Mouse (Mus musculus): Measurements from ENCODE around the gene Bmpr1a. TPM values are rescaled to one million over a fixed set of nuclear protein-coding genes. Genes with fewer than 3 reads are reported as not detected.
"Not testable (repeated sequence)": the region's sequence is repeated elsewhere in the genome, so short reads cannot be mapped to it uniquely, and the experiment has no call there.

Gene Bmpr1a
- total RNA-seq, 2 experiments from 2014 or later: 46.3 to 47.4 TPM

- DNase-seq (ENCODE audit: low spot score): no peak
These were observed 51.3 kb downstream of the Bmpr1a start for GRCm38 (mm10) chr14:34451872-34452271.

GRCm38 (mm10) chr14:34450451-34450850, 52.7 kb downstream of the Bmpr1a start:
- DNase-seq (ENCODE audit: low spot score): no peak

GRCm38 (mm10) chr14:34449807-34450206, 53.3 kb downstream of the Bmpr1a start:
- no peak for DNase-seq (ENCODE audit: low spot score)

- no peak for DNase-seq (ENCODE audit: low spot score)
These were observed 54.7 kb downstream of the Bmpr1a start for GRCm38 (mm10) chr14:34448398-34448797.

- DNase-seq (ENCODE audit: low spot score): no peak
These were observed 55.5 kb downstream of the Bmpr1a start for GRCm38 (mm10) chr14:34447659-34448058.

GRCm38 (mm10) chr14:34446624-34447023, 56.5 kb downstream of the Bmpr1a start:
- no peak for DNase-seq (ENCODE audit: low spot score)

- no peak for DNase-seq (ENCODE audit: low spot score)
These were observed 57.8 kb downstream of the Bmpr1a start for GRCm38 (mm10) chr14:34445348-34445747.

GRCm38 (mm10) chr14:34444924-34445323, 58.2 kb downstream of the Bmpr1a start:
- DNase-seq (ENCODE audit: low spot score): no peak

- DNase-seq (ENCODE audit: low spot score): peak; percentile 28
These were observed 58.8 kb downstream of the Bmpr1a start for GRCm38 (mm10) chr14:34444368-34444767.

GRCm38 (mm10) chr14:34442531-34442930, 60.6 kb downstream of the Bmpr1a start:
- DNase-seq (ENCODE audit: low spot score): no peak

GRCm38 (mm10) chr14:34440526-34441066, 62.5 kb downstream of the Bmpr1a start:
- DNase-seq (ENCODE audit: low spot score): peak; percentile 38

- no peak for DNase-seq (ENCODE audit: low spot score)
These were observed 74.1 kb downstream of the Bmpr1a start for GRCm38 (mm10) chr14:34429069-34429468.

GRCm38 (mm10) chr14:34428274-34428673, 74.9 kb downstream of the Bmpr1a start:
- DNase-seq (ENCODE audit: low spot score): no peak

GRCm38 (mm10) chr14:34421078-34421477, 82.1 kb downstream of the Bmpr1a start:
- DNase-seq (ENCODE audit: low spot score): no peak

GRCm38 (mm10) chr14:34417501-34417900, 85.6 kb downstream of the Bmpr1a start:
- no peak for DNase-seq (ENCODE audit: low spot score)

GRCm38 (mm10) chr14:34416946-34417345, 86.2 kb downstream of the Bmpr1a start:
- DNase-seq (ENCODE audit: low spot score): not testable (repeated sequence)

- DNase-seq (ENCODE audit: low spot score): no peak
These were observed 90.8 kb downstream of the Bmpr1a start for GRCm38 (mm10) chr14:34412164-34412896.

GRCm38 (mm10) chr14:34410716-34411115, 92.4 kb downstream of the Bmpr1a start:
- no peak for DNase-seq (ENCODE audit: low spot score)

GRCm38 (mm10) chr14:34403424-34403823, 99.7 kb downstream of the Bmpr1a start:
- no peak for DNase-seq (ENCODE audit: low spot score)

GRCm38 (mm10) chr14:34402871-34403270, 100.3 kb downstream of the Bmpr1a start:
- no peak for DNase-seq (ENCODE audit: low spot score)

- DNase-seq (ENCODE audit: low spot score): peak; percentile 86
These were observed 102.0 kb downstream of the Bmpr1a start for GRCm38 (mm10) chr14:34401135-34401534.

GRCm38 (mm10) chr14:34400021-34400420, 103.1 kb downstream of the Bmpr1a start:
- no peak for DNase-seq (ENCODE audit: low spot score)

- DNase-seq (ENCODE audit: low spot score): no peak
These were observed 103.8 kb downstream of the Bmpr1a start for GRCm38 (mm10) chr14:34399301-34399700.

All from gastrocnemius, adult 18-20 months (tissue).